Mouse (Mus musculus) heart, embryonic 11.5 days (tissue): Measurements from ENCODE around the gene Pigv. TPM values are rescaled to one million over a fixed set of nuclear protein-coding genes. Genes with fewer than 3 reads are reported as not detected.
A peak's percentile ranks its signal among the peaks of the same experiment; 100 is the strongest.

Experiments used
- ATAC-seq: fragments of 200-750 bp; cut with Nextera tagmentation; replicated peaks from 2 replicates; pipeline ENCODE4 v1.8.0; 2017; ENCODE audit warnings: moderate library complexity; ENCODE audit not compliant: insufficient number of reproducible peaks, low FRiP score, low TSS enrichment
- H3K27ac ChIP-seq: fragments of 300-500 bp; sonication (generic); 2 replicates; pipeline ENCODE4 v1.5.1; 2014; ENCODE audit warnings: mild to moderate bottlenecking, low read depth, low read length
- H3K27me3 ChIP-seq: fragments of 300-500 bp; sonication (generic); 2 replicates; pipeline ENCODE4 v1.6.1; 2014; ENCODE audit warnings: mild to moderate bottlenecking, low read length, mixed read lengths; ENCODE audit not compliant: control insufficient read depth, insufficient read depth
- H3K36me3 ChIP-seq: fragments of 300-500 bp; sonication (generic); 2 replicates; pipeline ENCODE4 v1.6.1; 2014; ENCODE audit warnings: mild to moderate bottlenecking, low read length, moderate library complexity, mixed read lengths; ENCODE audit not compliant: control insufficient read depth, insufficient read depth
- H3K4me1 ChIP-seq: fragments of 300-500 bp; sonication (generic); 2 replicates; pipeline ENCODE4 v1.6.1; 2014; ENCODE audit warnings: low read length; ENCODE audit not compliant: control insufficient read depth, insufficient read depth
- H3K4me2 ChIP-seq: fragments of 300-500 bp; sonication (generic); 2 replicates; pipeline ENCODE4 v1.6.1; 2014; ENCODE audit warnings: mild to moderate bottlenecking, moderate library complexity
- H3K4me3 ChIP-seq: fragments of 300-500 bp; sonication (generic); 2 replicates; pipeline ENCODE4 v1.5.1; 2014; ENCODE audit warnings: low read depth, low read length
- H3K9ac ChIP-seq: fragments of 300-500 bp; sonication (generic); 2 replicates; pipeline ENCODE4 v1.6.1; 2014; ENCODE audit warnings: mild to moderate bottlenecking, low read depth, low read length, moderate library complexity
- H3K9me3 ChIP-seq: fragments of 300-500 bp; sonication (generic); replicated peaks from 2 replicates; pipeline ENCODE4 v1.6.1; 2016; ENCODE audit warnings: low read length; ENCODE audit not compliant: control insufficient read depth
- WGBS: fragments of 180-500 bp; shearing (Covaris S2); extraction: QIAGEN DNeasy Blood & Tissue Kit; methylation state at CpG from one replicate; pipeline ENCODE4 v1.1.7; 2014; ENCODE audit not compliant: insufficient replicate concordance; 5-methylcytosine and 5-hydroxymethylcytosine counted together
- polyA plus RNA-seq: library from polyadenylated mRNA; unstranded; fragments of >200 nt; fragmentation: Nextera tagmentation; extraction: Ambion mirVana; gene quantifications from 2 replicates; pipeline ENCODE4 v1.2.1, GENCODE M21; 2014

The Pigv gene
- polyA plus RNA-seq, result 11.4 and 13.9 TPM in 2 replicates

GRCm38 (mm10) chr4:133671881-133672844 is at the start of gene Pigv:
Pigv (minus strand) TSS chr4:133672647.
- ATAC-seq, result peak; percentile 86
- Histone ChIP-seq H3K9me3 (no peaks in the 10 kb centered on the region), H3K4me2 (peak within 1 kb of the TSS; percentile 74), H3K4me1 (peaks cover 43% of the 10 kb centered on the region), H3K36me3 (0 out of 2 replicates have a peak, but pooled peaks cover 2% of the 10 kb centered on the region), H3K27me3 (no peaks in the 10 kb centered on the region), H3K9ac (peak within 1 kb of the TSS; percentile 96), H3K4me3 (peak within 1 kb of the TSS; percentile 76), H3K27ac (peak within 1 kb of the TSS; percentile 99)
- under 1% methylated on average over 75 of the region's 76 CpGs for WGBS

- WGBS, result 87% methylated on average over 3 of the region's 3 CpGs
- H3K27ac ChIP-seq, result no peak overlapping the region
- no peak overlapping the region for H3K4me2 ChIP-seq
- no peaks in the 10 kb centered on the region for H3K27me3 ChIP-seq
- peaks cover 6% of the 10 kb centered on the region for H3K4me1 ChIP-seq
- ATAC-seq, result no peak
- no peak overlapping the region for H3K4me3 ChIP-seq
- peaks cover 40% of the 10 kb centered on the region for H3K36me3 ChIP-seq
- H3K9ac ChIP-seq, result no peak overlapping the region
- H3K9me3 ChIP-seq, result no peaks in the 10 kb centered on the region
These were observed 47.3 kb upstream of the Pigv start for GRCm38 (mm10) chr4:133719791-133720190.

- Histone ChIP-seq H3K36me3 (peaks cover 26% of the 10 kb centered on the region), H3K27ac (no peak overlapping the region), H3K4me3 (no peak overlapping the region), H3K9me3 (no peaks in the 10 kb centered on the region), H3K27me3 (no peaks in the 10 kb centered on the region), H3K4me1 (peaks cover 28% of the 10 kb centered on the region), H3K9ac (no peak overlapping the region), H3K4me2 (no peak overlapping the region)
- ATAC-seq, result no peak
- 83% methylated on average over 5 of the region's 5 CpGs for WGBS
These were observed 40.3 kb upstream of the Pigv start for GRCm38 (mm10) chr4:133712755-133713154.

GRCm38 (mm10) chr4:133711307-133712076 is 39.0 kb upstream of the Pigv start:
- H3K4me3 ChIP-seq, result no peak overlapping the region
- no peak overlapping the region for H3K9ac ChIP-seq
- H3K4me1 ChIP-seq, result peaks cover 41% of the 10 kb centered on the region
- no peaks in the 10 kb centered on the region for H3K9me3 ChIP-seq
- H3K36me3 ChIP-seq, result peaks cover 26% of the 10 kb centered on the region
- no peak overlapping the region for H3K27ac ChIP-seq
- no peaks in the 10 kb centered on the region for H3K27me3 ChIP-seq
- ATAC-seq, result no peak
- H3K4me2 ChIP-seq, result no peak overlapping the region
- WGBS, result 83% methylated on average over 6 of the region's 6 CpGs

- H3K4me3 ChIP-seq, result no peak overlapping the region
- H3K4me2 ChIP-seq, result no peak overlapping the region
- 58% methylated on average over 2 of the region's 2 CpGs for WGBS
- no peaks in the 10 kb centered on the region for H3K27me3 ChIP-seq
- no peaks in the 10 kb centered on the region for H3K9me3 ChIP-seq
- no peak for ATAC-seq
- peaks cover 60% of the 10 kb centered on the region for H3K4me1 ChIP-seq
- H3K36me3 ChIP-seq, result peaks cover 18% of the 10 kb centered on the region
- no peak overlapping the region for H3K9ac ChIP-seq
- peak overlapping the region; percentile 6; the same call in 1 of the 2 replicates for H3K27ac ChIP-seq
These were observed 36.9 kb upstream of the Pigv start for GRCm38 (mm10) chr4:133709395-133709794.

- Histone ChIP-seq H3K9ac (no peak overlapping the region), H3K4me3 (no peak overlapping the region), H3K9me3 (no peaks in the 10 kb centered on the region), H3K36me3 (peaks cover 13% of the 10 kb centered on the region), H3K4me1 (peaks cover 69% of the 10 kb centered on the region), H3K4me2 (peak overlapping the region; percentile 41; the same call in 1 of the 2 replicates), H3K27ac (peak overlapping the region; percentile 87), H3K27me3 (no peaks in the 10 kb centered on the region)
- WGBS, result 63% methylated on average over 1 of the region's 1 CpGs
- ATAC-seq, result no peak
These were observed 35.0 kb upstream of the Pigv start for GRCm38 (mm10) chr4:133707464-133707863.

GRCm38 (mm10) chr4:133706956-133707355 is 34.5 kb upstream of the Pigv start:
- Histone ChIP-seq H3K36me3 (peaks cover 13% of the 10 kb centered on the region), H3K4me2 (peak overlapping the region; percentile 41), H3K9ac (no peak overlapping the region), H3K27ac (peak overlapping the region; percentile 87), H3K4me1 (peaks cover 74% of the 10 kb centered on the region), H3K4me3 (no peak overlapping the region), H3K9me3 (no peaks in the 10 kb centered on the region), H3K27me3 (no peaks in the 10 kb centered on the region)
- peak; percentile 71; the same call in 1 of the 2 replicates for ATAC-seq
- 21% methylated on average over 8 of the region's 8 CpGs for WGBS

GRCm38 (mm10) chr4:133705062-133705461 is 32.6 kb upstream of the Pigv start:
- Histone ChIP-seq H3K36me3 (peaks cover 6% of the 10 kb centered on the region), H3K4me3 (no peak overlapping the region), H3K27me3 (no peaks in the 10 kb centered on the region), H3K4me1 (peaks cover 84% of the 10 kb centered on the region), H3K4me2 (no peak overlapping the region), H3K27ac (peak overlapping the region; percentile 29; the same call in 1 of the 2 replicates), H3K9me3 (no peaks in the 10 kb centered on the region), H3K9ac (no peak overlapping the region)
- 73% methylated on average over 4 of the region's 4 CpGs for WGBS
- ATAC-seq, result no peak
